Mouse (Mus musculus) CH12.LX (cell line): Measurements from ENCODE around the gene Ctnnd1.

ENCODE experiments used
- CTCF ChIP-seq, 2 experiments: IDR thresholded peaks in 1 of 2; conservative IDR thresholded peaks in 1 of 2; 2 replicates each; pipeline ENCODE4 v1.5.1; 2011 to 2012; ENCODE audit warnings: low read depth in 2 of 2, low read length in 2 of 2, improper control_type of control experiment in 1 of 2, inconsistent platforms in 1 of 2, mild to moderate bottlenecking in 1 of 2, moderate library complexity in 1 of 2
- EP300 ChIP-seq: IDR thresholded peaks from 2 replicates; pipeline ENCODE4 v1.6.1; 2011; ENCODE audit warnings: low read length, improper control_type of control experiment
- HCFC1 ChIP-seq: IDR thresholded peaks from 2 replicates; pipeline ENCODE4 v1.6.1; 2012; ENCODE audit warnings: low read depth, mild to moderate bottlenecking, inconsistent platforms, low read length, improper control_type of control experiment
- JUN ChIP-seq: IDR thresholded peaks from 2 replicates; pipeline ENCODE4 v1.6.1; 2011; ENCODE audit warnings: low read depth, mild to moderate bottlenecking, low read length, improper control_type of control experiment, moderate library complexity; ENCODE audit not compliant: insufficient read depth
- MAFK ChIP-seq: IDR thresholded peaks from 2 replicates; pipeline ENCODE4 v1.6.1; 2011; ENCODE audit warnings: low read length, improper control_type of control experiment; ENCODE audit not compliant: insufficient replicate concordance
- MYC ChIP-seq: IDR thresholded peaks from 2 replicates; pipeline ENCODE4 v1.6.1; 2011; ENCODE audit warnings: low read depth, mild to moderate bottlenecking, improper control_type of control experiment, low read length
- NELFE ChIP-seq: IDR thresholded peaks from 2 replicates; pipeline ENCODE4 v1.6.1; 2011; ENCODE audit warnings: low read depth, low read length, improper control_type of control experiment
- NRF1 ChIP-seq: IDR thresholded peaks from 2 replicates; pipeline ENCODE4 v1.6.1; 2014; ENCODE audit warnings: low read depth, mild to moderate bottlenecking, inconsistent platforms, low read length, improper control_type of control experiment, moderate library complexity
- POLR2A ChIP-seq: IDR thresholded peaks from 2 replicates; pipeline ENCODE4 v1.6.1; 2011; ENCODE audit warnings: low read depth, mild to moderate bottlenecking, improper control_type of control experiment, low read length
- POLR2AphosphoS2 ChIP-seq: IDR thresholded peaks from 2 replicates; pipeline ENCODE4 v1.6.1; 2011; ENCODE audit warnings: low read depth, low read length, improper control_type of control experiment
- RAD21 ChIP-seq: IDR thresholded peaks from 2 replicates; pipeline ENCODE4 v1.6.1; 2011; ENCODE audit warnings: low read depth, mild to moderate bottlenecking, low read length, improper control_type of control experiment, moderate library complexity
- USF1 ChIP-seq: IDR thresholded peaks from 2 replicates; pipeline ENCODE4 v1.6.1; 2014; ENCODE audit warnings: low read depth, mild to moderate bottlenecking, inconsistent platforms, low read length, improper control_type of control experiment
- USF2 ChIP-seq: conservative IDR thresholded peaks from 2 replicates; pipeline ENCODE4 v1.6.1; 2011; ENCODE audit warnings: low read depth, low read length, improper control_type of control experiment

DNA sequence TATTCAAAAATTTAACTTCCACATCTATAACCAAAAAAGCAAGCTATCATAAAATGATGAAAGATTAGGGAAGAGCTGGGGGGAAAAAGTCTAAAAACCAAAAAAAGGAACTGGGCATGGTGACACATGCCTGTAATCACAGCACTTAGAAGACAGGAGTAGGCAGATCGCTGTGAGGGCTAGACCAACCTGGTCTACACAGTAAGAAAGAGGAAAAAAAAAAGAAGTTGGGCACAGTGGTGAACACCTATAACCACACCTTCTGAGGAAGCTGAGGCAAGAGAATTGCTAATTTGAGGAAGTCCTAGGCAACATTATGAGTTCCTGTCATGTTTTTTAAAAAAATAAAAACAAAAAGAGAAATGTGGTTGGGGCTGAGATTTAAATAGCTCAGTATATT lies 5.3 kb upstream of the Ctnnd1 start:
- no peak for TF ChIP-seq RAD21
- no peak for TF ChIP-seq CTCF (conservative IDR thresholded peaks at IDR 0.05 in 1 of 2, IDR thresholded peaks at IDR 0.05 in 1 of 2; ENCODE audit: low read depth in 2 of 2, low read length in 2 of 2)
- TF ChIP-seq MAFK: no peak
- no peak for TF ChIP-seq POLR2A
- TF ChIP-seq USF2: no peak
- no peak for TF ChIP-seq NRF1
- TF ChIP-seq NELFE: no peak
- TF ChIP-seq MYC: 0 out of 2 replicates have a peak, but pooled peaks have one; percentile 25
- peak; percentile 70 for TF ChIP-seq EP300
- no peak for TF ChIP-seq USF1
- TF ChIP-seq JUN: no peak
- no peak for TF ChIP-seq POLR2AphosphoS2
- TF ChIP-seq HCFC1: no peak
